Mouse (Mus musculus) intestine, embryonic 14.5 days (tissue): ENCODE data around the gene Nup160. TPM values are rescaled to one million over a fixed set of nuclear protein-coding genes. Genes with fewer than 3 reads are reported as not detected.

ENCODE experiments used
- ATAC-seq: fragments of 200-750 bp; cut with Nextera tagmentation; replicated peaks from 2 replicates; pipeline ENCODE4 v1.8.0; 2017; ENCODE audit warnings: low read depth, moderate number of reproducible peaks, moderate TSS enrichment, moderate library complexity; ENCODE audit not compliant: low FRiP score, low TSS enrichment
- DNase-seq: peaks from one replicate; pipeline ENCODE4 v3.0.0-alpha.2; 2018; ENCODE audit warnings: low spot score
- H3K27ac ChIP-seq: fragments of 300-500 bp; sonication (generic); 2 replicates; pipeline ENCODE4 v1.5.1; 2014; ENCODE audit warnings: low read depth, mild to moderate bottlenecking, control low read depth
- H3K27me3 ChIP-seq: fragments of 300-500 bp; sonication (generic); replicated peaks from 2 replicates; pipeline ENCODE4 v1.6.1; 2014; ENCODE audit warnings: low read length, control low read depth; ENCODE audit not compliant: control insufficient read depth, insufficient read depth
- H3K36me3 ChIP-seq: fragments of 300-500 bp; sonication (generic); 2 replicates; pipeline ENCODE4 v1.6.1; 2014; ENCODE audit warnings: low read length, control low read depth; ENCODE audit not compliant: control insufficient read depth, insufficient read depth
- H3K4me1 ChIP-seq: fragments of 300-500 bp; sonication (generic); replicated peaks from 2 replicates; pipeline ENCODE4 v1.6.1; 2014; ENCODE audit warnings: low read length, control low read depth, mixed read lengths; ENCODE audit not compliant: control insufficient read depth, insufficient read depth
- H3K4me2 ChIP-seq: fragments of 300-500 bp; sonication (generic); 2 replicates; pipeline ENCODE4 v1.6.1; 2014; ENCODE audit warnings: low read length
- H3K4me3 ChIP-seq: fragments of 300-500 bp; sonication (generic); 2 replicates; pipeline ENCODE4 v1.5.1; 2014; ENCODE audit warnings: low read depth, low read length, control low read depth, mixed read lengths
- H3K9ac ChIP-seq: fragments of 300-500 bp; sonication (generic); 2 replicates; pipeline ENCODE4 v1.6.1; 2014; ENCODE audit warnings: mild to moderate bottlenecking, low read length
- H3K9me3 ChIP-seq: fragments of 300-500 bp; sonication (generic); 2 replicates; pipeline ENCODE4 v1.6.1; 2016; ENCODE audit warnings: low read length, control low read depth; ENCODE audit not compliant: control insufficient read depth
- WGBS: fragments of 180-500 bp; shearing (Covaris S2); extraction: QIAGEN DNeasy Blood & Tissue Kit; methylation state at CpG from one replicate; pipeline ENCODE4 v1.1.7; 2014; 5-methylcytosine and 5-hydroxymethylcytosine counted together
- polyA plus RNA-seq: library from polyadenylated mRNA; unstranded; fragments of >200 nt; fragmentation: Nextera tagmentation; extraction: Ambion mirVana; gene quantifications from 2 replicates; pipeline ENCODE4 v1.2.1, GENCODE M21; 2014

Gene Nup160
- polyA plus RNA-seq: 53.6 and 62.5 TPM in 2 replicates

- H3K4me2 ChIP-seq: no peak within 1 kb of the TSS
- no peak within 1 kb of the TSS for H3K9ac ChIP-seq
- WGBS: 82% methylated on average over 8 of the region's 8 CpGs
- no peaks in the 10 kb centered on the region for H3K9me3 ChIP-seq
- ATAC-seq: no peak
- no peak within 1 kb of the TSS for H3K4me3 ChIP-seq
- H3K27ac ChIP-seq: no peak within 1 kb of the TSS
- no peaks in the 10 kb centered on the region for H3K27me3 ChIP-seq
- H3K4me1 ChIP-seq: peaks cover 7% of the 10 kb centered on the region; the same call in 1 of the 2 replicates
- H3K36me3 ChIP-seq: peaks cover 12% of the 10 kb centered on the region; the same call in 1 of the 2 replicates
- DNase-seq: no peak
These were observed at the start of gene Nup160 for GRCm38 (mm10) chr2:90677007-90677406. TSS of gene Nup160 (plus strand) at chr2:90677215.

DNA sequence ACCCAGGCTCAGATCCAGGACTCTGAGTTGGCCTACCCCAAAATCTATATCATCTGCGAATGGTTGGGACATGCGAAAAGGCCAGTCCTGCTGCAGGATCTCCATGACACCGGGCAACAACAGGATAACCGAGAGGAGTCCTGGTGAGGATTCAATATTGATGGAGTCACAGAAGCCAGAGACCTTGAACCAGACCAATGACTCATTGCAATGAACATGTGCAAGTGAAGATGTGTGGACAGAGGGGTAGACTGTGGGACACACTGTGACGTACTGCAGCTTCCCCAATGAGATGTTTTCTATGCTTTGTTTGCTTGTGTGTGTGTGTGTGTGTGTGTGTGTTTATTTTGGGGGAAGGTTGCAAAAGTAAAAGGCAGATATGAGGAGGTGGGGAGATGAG, 48.8 kb upstream of the Nup160 start:
- ATAC-seq (no peak), DNase-seq (no peak)
- no peak overlapping the region for H3K9ac ChIP-seq
- H3K4me3 ChIP-seq: no peak overlapping the region
- no peak overlapping the region for H3K27ac ChIP-seq
- H3K27me3 ChIP-seq: no peaks in the 10 kb centered on the region
- H3K36me3 ChIP-seq: no peaks in the 10 kb centered on the region
- H3K4me2 ChIP-seq: no peak overlapping the region
- H3K9me3 ChIP-seq: no peaks in the 10 kb centered on the region
- WGBS: 90% methylated on average over 5 of the region's 5 CpGs
- H3K4me1 ChIP-seq: no peaks in the 10 kb centered on the region

- Histone ChIP-seq H3K4me1 (no peaks in the 10 kb centered on the region), H3K4me3 (no peak overlapping the region), H3K36me3 (no peaks in the 10 kb centered on the region), H3K4me2 (no peak overlapping the region), H3K27me3 (no peaks in the 10 kb centered on the region), H3K27ac (no peak overlapping the region), H3K9ac (no peak overlapping the region), H3K9me3 (no peaks in the 10 kb centered on the region)
- ATAC-seq: no peak
- DNase-seq: no peak
- 29% methylated on average over 2 of the region's 2 CpGs for WGBS
These were observed 47.5 kb upstream of the Nup160 start for GRCm38 (mm10) chr2:90629552-90629951.

DNA sequence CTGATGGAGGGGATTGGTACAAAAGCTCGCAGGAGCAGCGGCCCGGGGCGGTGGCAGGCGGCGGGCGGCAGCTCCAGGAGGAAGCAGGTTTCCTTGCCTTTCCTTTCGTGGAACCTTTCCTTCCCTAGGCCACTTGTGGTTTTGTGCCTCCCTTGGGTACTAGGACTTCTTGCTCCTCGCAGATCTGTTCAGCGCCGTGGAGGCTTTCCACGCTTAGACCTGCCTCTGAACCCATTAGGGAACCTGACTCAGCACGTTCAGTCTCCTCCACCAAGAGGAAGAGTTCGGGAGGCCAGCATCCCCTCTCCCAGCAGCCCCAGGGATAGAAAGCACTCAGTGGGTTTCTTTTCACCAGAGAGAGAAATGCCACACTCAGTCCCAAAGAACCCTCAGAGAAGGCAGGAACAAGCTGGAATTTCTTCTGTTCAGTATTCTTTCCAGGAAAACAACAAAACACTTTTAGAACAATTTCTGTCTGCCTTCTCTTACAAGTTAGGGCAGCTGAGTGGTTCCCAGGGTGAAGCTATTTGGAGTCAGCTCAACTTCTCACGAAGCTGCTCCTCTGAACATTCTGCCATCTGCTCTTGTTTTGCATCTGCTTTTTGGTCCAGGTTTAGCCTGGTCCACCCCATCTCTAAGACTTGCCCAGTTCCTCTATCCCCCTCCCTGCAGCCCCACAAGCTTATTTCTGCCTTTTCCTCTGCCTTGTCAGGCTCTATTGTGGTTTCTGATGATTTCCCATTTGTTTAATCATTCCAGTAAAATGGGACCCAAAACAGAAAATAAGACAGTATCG, 44.9 kb upstream of the Nup160 start:
- H3K4me2 ChIP-seq: no peak overlapping the region
- no peaks in the 10 kb centered on the region for H3K27me3 ChIP-seq
- H3K36me3 ChIP-seq: no peaks in the 10 kb centered on the region
- H3K27ac ChIP-seq: no peak overlapping the region
- DNase-seq (no peak), ATAC-seq (no peak)
- H3K4me1 ChIP-seq: no peaks in the 10 kb centered on the region
- no peak overlapping the region for H3K9ac ChIP-seq
- H3K4me3 ChIP-seq: no peak overlapping the region
- WGBS: 78% methylated on average over 16 of the region's 16 CpGs
- H3K9me3 ChIP-seq: no peaks in the 10 kb centered on the region

DNA sequence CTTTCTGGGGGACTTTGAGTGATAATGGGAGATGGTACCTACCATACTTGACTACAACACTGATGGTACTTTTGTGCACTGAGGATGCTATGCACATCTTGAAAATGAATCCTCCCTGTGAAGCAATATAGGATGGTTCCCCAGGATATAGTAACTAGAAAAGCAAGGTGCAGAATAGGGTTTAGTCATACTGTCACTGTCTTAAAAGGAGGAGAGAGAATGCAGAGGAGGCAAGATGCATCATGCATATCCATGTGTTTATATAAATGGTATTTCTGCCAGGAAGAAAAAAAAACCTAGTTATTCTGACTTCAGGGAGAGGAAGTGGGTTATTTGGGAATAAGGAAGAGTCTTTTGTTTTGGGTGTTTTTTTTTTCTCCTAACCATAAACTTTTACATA, 42.3 kb upstream of the Nup160 start:
- no peak overlapping the region for H3K4me2 ChIP-seq
- no peaks in the 10 kb centered on the region for H3K9me3 ChIP-seq
- H3K4me3 ChIP-seq: no peak overlapping the region
- DNase-seq (no peak), ATAC-seq (no peak)
- H3K27ac ChIP-seq: no peak overlapping the region
- H3K27me3 ChIP-seq: no peaks in the 10 kb centered on the region
- no peak overlapping the region for H3K9ac ChIP-seq
- H3K4me1 ChIP-seq: peaks cover 3% of the 10 kb centered on the region
- H3K36me3 ChIP-seq: no peaks in the 10 kb centered on the region

GRCm38 (mm10) chr2:90635085-90635723, 41.8 kb upstream of the Nup160 start:
- H3K9me3 ChIP-seq: no peaks in the 10 kb centered on the region
- H3K4me1 ChIP-seq: peaks cover 3% of the 10 kb centered on the region
- ATAC-seq (no peak), DNase-seq (no peak)
- H3K9ac ChIP-seq: no peak overlapping the region
- WGBS: 62% methylated on average over 7 of the region's 7 CpGs
- no peak overlapping the region for H3K27ac ChIP-seq
- no peak overlapping the region for H3K4me2 ChIP-seq
- no peaks in the 10 kb centered on the region for H3K27me3 ChIP-seq
- no peak overlapping the region for H3K4me3 ChIP-seq
- H3K36me3 ChIP-seq: no peaks in the 10 kb centered on the region

DNA sequence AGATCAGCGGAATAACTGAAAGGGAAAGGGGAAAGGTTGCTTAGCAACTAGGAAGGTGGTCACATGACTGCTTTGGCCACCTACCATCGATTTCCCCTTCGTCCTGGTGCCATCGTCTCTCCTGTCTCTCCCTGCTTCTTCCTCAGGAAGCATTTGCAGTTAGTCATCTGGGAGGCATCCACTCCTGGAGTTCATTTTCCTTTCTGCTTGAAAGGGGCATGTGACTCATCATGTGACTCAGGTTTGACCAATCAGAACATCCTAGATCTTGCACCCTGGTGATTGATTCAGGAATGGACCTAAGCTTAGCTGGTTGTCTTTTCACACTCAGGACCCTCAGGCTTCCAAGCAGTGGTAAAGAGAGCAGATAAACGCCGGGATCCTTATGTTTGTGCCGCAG, 40.2 kb upstream of the Nup160 start:
- Histone ChIP-seq H3K36me3 (no peaks in the 10 kb centered on the region), H3K9me3 (no peaks in the 10 kb centered on the region), H3K4me1 (peaks cover 10% of the 10 kb centered on the region), H3K27me3 (no peaks in the 10 kb centered on the region), H3K4me3 (no peak overlapping the region), H3K27ac (no peak overlapping the region), H3K9ac (no peak overlapping the region), H3K4me2 (no peak overlapping the region)
- 91% methylated on average over 7 of the region's 7 CpGs for WGBS
- ATAC-seq (no peak), DNase-seq (no peak)

DNA sequence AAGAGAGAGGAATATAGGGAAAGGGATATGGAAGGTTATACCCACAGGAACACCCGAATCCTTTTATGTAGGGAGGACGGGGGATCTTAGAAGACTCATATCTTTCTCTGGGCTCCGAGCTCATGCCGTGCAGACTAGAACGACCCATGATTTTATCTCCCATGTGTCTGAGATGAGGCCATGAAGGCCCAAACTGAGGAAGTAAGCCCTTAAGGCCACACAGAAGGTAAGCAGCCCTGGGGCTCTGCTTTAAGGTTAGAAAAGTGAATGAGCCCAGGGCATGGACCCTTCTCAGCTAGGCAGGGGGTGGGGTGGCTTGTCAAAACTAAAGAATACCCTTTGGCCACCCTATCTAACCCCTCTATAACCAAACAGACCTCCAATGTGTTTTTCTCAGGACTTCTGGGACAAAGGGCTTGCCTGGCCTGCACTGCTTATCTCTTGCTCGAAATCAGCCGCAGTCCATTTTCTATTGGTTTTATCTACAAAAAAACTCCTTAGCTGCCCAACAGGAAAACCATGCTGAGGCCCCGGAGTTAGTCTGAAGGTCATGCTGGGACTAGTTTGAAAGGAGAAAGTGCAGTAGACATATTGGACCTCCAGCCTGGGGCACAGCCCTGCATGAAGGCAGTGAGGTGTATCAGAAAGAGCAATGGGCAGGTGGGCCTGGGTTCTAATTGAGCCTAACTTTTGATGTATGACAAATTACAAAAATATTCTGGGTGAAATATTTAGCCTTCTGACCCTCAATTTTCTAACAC, 37.8 kb upstream of the Nup160 start:
- Histone ChIP-seq H3K4me3 (no peak overlapping the region), H3K27ac (no peak overlapping the region), H3K4me2 (no peak overlapping the region), H3K4me1 (peaks cover 10% of the 10 kb centered on the region), H3K9ac (no peak overlapping the region), H3K27me3 (no peaks in the 10 kb centered on the region), H3K36me3 (no peaks in the 10 kb centered on the region), H3K9me3 (no peaks in the 10 kb centered on the region)
- WGBS: 79% methylated on average over 8 of the region's 8 CpGs
- ATAC-seq (no peak), DNase-seq (no peak)
